Mouse (Mus musculus) adrenal gland, postnatal 10 days (tissue): ENCODE measurements around the gene Gas6. TPM values are rescaled to one million over a fixed set of nuclear protein-coding genes. Genes with fewer than 3 reads are reported as not detected.
A peak's percentile ranks its signal among the peaks of the same experiment; 100 is the strongest.

ENCODE experiments used
- DNase-seq: peaks from one replicate; pipeline ENCODE4 v3.0.0; 2021; ENCODE audit warnings: mixed read lengths
- total RNA-seq, 2 experiments: library from RNA; stranded (reverse); gene quantifications; 2 replicates each; pipeline ENCODE4 v1.2.3; 2021

Gas6 gene
- total RNA-seq, 2 experiments from 2014 or later: 98.1 to 99.0 TPM

GRCm38 (mm10) chr8:13506849-13507248 is 12.6 kb upstream of the Gas6 start:
- DNase-seq: peak; percentile 98

- no peak for DNase-seq
Measured at GRCm38 (mm10) chr8:13504894-13505674, 10.8 kb upstream of the Gas6 start.

GRCm38 (mm10) chr8:13503936-13504606 is 9.8 kb upstream of the Gas6 start:
- DNase-seq: peak; percentile 60

- no peak for DNase-seq
Measured at GRCm38 (mm10) chr8:13501221-13501620, 6.9 kb upstream of the Gas6 start.

- DNase-seq: peak; percentile 70
Measured at GRCm38 (mm10) chr8:13493011-13493410, 1.3 kb downstream of the Gas6 start.

GRCm38 (mm10) chr8:13492198-13492995 is 1.9 kb downstream of the Gas6 start:
- peak; percentile 62 for DNase-seq

GRCm38 (mm10) chr8:13491491-13492010 is 2.7 kb downstream of the Gas6 start:
- DNase-seq: no peak

- no peak for DNase-seq
Measured at GRCm38 (mm10) chr8:13489986-13490910, 4.0 kb downstream of the Gas6 start.

GRCm38 (mm10) chr8:13489351-13489750 is 4.9 kb downstream of the Gas6 start:
- no peak for DNase-seq

GRCm38 (mm10) chr8:13483191-13483590 is 11.1 kb downstream of the Gas6 start:
- no peak for DNase-seq

- peak; percentile 68 for DNase-seq
Measured at GRCm38 (mm10) chr8:13482101-13482801, 12.0 kb downstream of the Gas6 start.

- peak; percentile 61 for DNase-seq
Measured at GRCm38 (mm10) chr8:13481596-13481995, 12.7 kb downstream of the Gas6 start.

- DNase-seq: peak; percentile 71
Measured at GRCm38 (mm10) chr8:13481089-13481554, 13.2 kb downstream of the Gas6 start.

GRCm38 (mm10) chr8:13475892-13476291 is 18.4 kb downstream of the Gas6 start:
- DNase-seq: no peak

GRCm38 (mm10) chr8:13472284-13472683 is 22.0 kb downstream of the Gas6 start:
- peak; percentile 61 for DNase-seq

- DNase-seq: no peak
Measured at GRCm38 (mm10) chr8:13471484-13471883, 22.8 kb downstream of the Gas6 start.

- no peak for DNase-seq
Measured at GRCm38 (mm10) chr8:13468737-13469136, 25.6 kb downstream of the Gas6 start.

GRCm38 (mm10) chr8:13466989-13467388 is 27.3 kb downstream of the Gas6 start:
- DNase-seq: peak; percentile 54

- no peak for DNase-seq
Measured at GRCm38 (mm10) chr8:13465324-13465723, 29.0 kb downstream of the Gas6 start.

GRCm38 (mm10) chr8:13462392-13462791 is 31.9 kb downstream of the Gas6 start:
- DNase-seq: peak; percentile 90

- DNase-seq: peak; percentile 88
Measured at GRCm38 (mm10) chr8:13461843-13462242, 32.4 kb downstream of the Gas6 start.
